Mouse (Mus musculus): ENCODE measurements around the gene Cd27.

Gene Cd27

DNA sequence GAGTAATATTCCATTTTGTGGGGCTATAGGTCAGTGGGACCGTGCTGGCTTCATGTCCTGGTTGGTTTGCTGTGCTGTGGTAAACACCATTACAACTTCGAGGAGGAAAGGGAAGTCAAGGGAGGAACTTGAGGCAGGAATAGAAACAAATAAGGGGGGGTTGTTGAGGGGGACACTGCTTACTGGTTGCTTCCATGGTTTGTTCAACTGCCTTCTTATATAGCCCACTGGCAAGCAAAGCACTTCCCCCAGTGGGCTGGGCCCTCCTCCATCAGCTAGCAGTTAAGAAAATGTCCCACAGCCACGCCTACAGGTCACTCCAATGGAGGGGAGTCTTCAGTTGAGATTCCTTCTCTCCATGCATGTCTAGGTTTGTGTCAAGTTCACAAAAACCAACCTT lies 15.5 kb upstream of the Cd27 start:
- no peak for DNase-seq (ENCODE audit: low read depth, low spot score)

DNA sequence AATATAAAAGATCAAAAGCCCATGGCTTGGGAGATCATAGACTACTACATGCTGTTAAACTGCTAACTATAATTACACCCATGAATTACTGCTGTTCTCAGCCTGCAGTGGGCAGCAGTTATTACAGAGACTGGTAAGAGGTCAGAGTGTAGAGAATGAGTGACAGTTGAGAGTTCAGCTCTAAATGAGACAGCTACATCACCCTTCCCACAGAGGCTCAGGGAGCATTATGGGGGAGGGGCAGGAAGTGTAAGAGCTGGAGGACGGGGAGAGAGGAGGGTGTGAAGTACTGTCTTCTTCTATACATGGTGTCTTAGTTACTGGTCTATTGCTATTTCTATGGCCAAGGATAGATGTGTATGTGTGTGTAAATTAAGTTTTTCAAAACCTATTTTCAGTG lies 7.7 kb upstream of the Cd27 start:
- DNase-seq (ENCODE audit: low read depth, low spot score), result no peak

- DNase-seq (ENCODE audit: low read depth, low spot score), result no peak
These were observed 4.8 kb upstream of the Cd27 start for GRCm38 (mm10) chr6:125241566-125241965.

DNA sequence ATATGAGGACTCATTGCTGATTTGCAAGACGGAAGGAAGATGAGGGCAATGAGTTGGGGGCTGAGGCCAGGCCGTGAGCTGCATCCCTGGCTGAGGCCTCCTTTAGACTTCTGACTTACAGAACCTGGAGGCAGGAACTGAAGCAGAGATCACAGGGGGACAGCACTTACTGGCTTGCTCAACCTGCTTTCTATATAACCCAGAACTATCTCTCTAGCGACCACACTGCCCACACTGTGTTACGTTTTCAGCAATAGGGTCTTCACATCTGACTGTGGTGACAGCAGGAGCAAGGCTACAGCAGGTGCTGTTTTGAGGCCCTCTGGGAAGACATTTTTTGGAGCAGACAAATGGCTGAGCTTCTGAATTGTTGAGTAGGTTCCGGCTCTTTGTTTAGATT lies 3.8 kb upstream of the Cd27 start:
- DNase-seq (ENCODE audit: low read depth, low spot score), result no peak

DNA sequence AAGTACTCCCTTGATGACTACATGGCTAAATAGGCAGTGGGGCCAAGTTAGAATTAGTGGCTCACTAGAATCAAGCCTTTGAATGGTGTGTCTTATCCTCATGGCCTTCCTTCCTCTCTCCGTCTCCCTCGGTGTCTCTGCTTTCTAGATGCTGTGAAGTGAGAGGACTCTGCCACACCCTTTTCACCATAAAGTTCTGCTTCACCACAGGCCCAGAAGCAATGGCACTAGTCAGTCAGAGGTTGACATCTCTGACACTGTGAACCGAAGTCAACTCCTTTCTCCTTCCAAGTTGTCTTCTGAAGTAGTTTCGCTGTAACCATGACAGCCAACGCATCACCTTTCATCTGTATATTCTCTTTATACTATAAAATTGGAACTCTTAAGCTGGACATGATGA lies 2.7 kb upstream of the Cd27 start:
- no peak for DNase-seq (ENCODE audit: low read depth, low spot score)

- DNase-seq (ENCODE audit: low read depth, low spot score), result no peak
These were observed 1.6 kb upstream of the Cd27 start for GRCm38 (mm10) chr6:125238396-125238795.

DNA sequence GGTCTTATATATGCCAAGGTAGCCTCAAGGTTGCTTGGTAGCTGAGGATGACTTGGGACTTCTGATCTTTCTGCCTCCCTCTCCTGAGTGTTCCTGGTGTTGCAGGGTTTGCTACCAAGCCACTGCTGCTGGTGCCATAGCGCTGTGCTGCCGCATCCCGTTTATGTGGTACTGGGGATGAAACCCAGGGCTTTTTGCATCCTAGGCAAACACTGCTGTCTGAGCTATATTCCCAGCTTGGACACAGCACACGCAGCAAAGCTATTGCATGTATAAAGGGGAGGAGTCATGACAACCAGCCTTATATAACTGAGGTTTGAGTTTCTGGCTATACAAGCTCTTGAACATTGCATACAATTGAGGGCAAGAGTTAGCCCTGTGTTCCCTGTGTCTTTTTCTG lies 611 bp upstream of the Cd27 start:
- no peak for DNase-seq (ENCODE audit: low read depth, low spot score)

GRCm38 (mm10) chr6:125236341-125236740 lies 469 bp downstream of the Cd27 start:
- DNase-seq (ENCODE audit: low read depth, low spot score), result no peak

GRCm38 (mm10) chr6:125234520-125234828 lies 2.3 kb downstream of the Cd27 start:
- DNase-seq (ENCODE audit: low read depth, low spot score), result no peak

DNA sequence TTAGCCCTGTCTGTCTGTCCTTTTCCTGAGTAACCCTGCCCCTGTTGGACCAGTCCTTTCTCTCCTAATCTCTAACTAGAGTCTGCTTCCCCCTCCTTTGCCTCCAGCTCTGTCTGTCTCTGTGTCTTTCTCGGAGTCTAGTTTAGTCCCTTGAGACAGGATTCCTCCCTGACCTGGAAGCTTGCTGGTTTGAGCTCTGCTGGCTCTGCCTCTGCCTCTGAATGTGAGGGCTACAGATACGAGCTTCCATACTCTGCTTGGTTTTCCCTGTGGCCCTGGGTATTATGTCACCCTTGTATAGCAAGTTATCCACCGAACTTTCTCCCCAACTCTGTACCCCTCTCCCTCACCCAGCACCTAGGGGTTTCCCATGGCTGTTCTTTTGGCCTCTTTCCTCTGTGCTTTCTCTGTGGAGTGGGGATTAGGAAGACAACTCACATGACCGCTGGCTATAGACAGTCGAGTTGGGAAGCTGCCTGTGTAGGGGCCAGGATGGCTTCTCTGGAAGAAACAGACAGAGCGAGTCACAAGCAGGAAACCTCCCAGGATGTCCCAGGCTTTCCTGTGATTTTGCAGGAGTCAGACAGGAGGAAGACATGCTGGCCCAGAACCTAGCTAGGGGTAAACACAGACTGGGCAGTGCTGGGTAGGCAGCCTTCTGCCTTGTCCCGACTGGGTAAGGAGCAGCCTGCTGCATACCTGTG lies 2.8 kb downstream of the Cd27 start:
- DNase-seq (ENCODE audit: low read depth, low spot score), result no peak

DNA sequence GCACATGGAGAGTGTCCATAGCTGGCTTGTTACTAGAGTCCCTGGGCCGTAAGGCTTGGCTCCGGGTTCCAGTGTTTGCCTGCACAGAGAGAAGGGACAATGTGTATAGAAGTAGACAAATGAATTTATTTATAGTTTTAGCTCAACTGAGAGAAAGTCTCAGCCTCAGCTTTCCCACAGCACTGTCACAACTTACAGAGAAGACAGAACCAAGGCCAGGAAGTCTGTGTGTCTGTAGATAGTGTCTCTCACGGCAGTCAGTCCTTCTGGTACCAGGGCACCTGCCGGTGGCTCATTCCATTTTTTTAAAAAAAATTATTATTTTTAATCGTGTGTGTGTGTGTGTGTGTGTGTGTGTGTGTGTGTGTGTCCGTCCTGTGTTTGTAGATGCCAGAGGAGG lies 4.3 kb downstream of the Cd27 start:
- DNase-seq (ENCODE audit: low read depth, low spot score), result no peak

- no peak for DNase-seq (ENCODE audit: low read depth, low spot score)
These were observed 4.8 kb downstream of the Cd27 start for GRCm38 (mm10) chr6:125232045-125232437.

- peak; percentile 58 for DNase-seq (ENCODE audit: low read depth, low spot score)
These were observed 5.4 kb downstream of the Cd27 start, which contains the start of gene Tapbpl for GRCm38 (mm10) chr6:125231117-125232044. Gene Tapbpl (minus strand): TSS chr6:125231860.

- no peak for DNase-seq (ENCODE audit: low read depth, low spot score)
These were observed 6.2 kb downstream of the Cd27 start for GRCm38 (mm10) chr6:125230571-125230970.

GRCm38 (mm10) chr6:125225518-125226115 lies 11.2 kb downstream of the Cd27 start:
- DNase-seq (ENCODE audit: low read depth, low spot score), result peak; percentile 40

DNA sequence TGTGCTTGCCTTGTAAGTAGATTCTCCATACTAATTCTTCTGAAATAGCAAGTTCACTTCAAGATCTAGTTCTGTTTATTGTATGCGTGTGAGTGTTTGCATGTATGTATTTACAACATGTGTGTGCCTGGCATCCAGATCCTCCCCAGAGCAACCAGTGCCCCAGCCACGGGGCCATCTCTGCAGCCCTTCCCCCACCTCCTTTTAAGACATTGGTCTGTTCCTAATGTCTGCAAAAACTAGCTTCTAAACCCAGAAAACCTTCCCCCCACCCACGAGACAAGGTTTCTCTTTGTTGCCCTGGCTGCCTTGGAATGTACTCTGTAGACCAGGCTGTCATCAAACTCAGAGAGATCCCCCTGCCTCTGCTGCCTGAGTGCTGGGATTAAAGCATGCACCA lies 14.2 kb downstream of the Cd27 start:
- DNase-seq (ENCODE audit: low read depth, low spot score), result no peak

- DNase-seq (ENCODE audit: low read depth, low spot score), result no peak
These were observed 14.7 kb downstream of the Cd27 start for GRCm38 (mm10) chr6:125222146-125222545.

- DNase-seq (ENCODE audit: low read depth, low spot score), result no peak
These were observed 15.6 kb downstream of the Cd27 start for GRCm38 (mm10) chr6:125221115-125221745.

- peak; percentile 81 for DNase-seq (ENCODE audit: low read depth, low spot score)
These were observed 17.8 kb downstream of the Cd27 start for GRCm38 (mm10) chr6:125218963-125219362.

- DNase-seq (ENCODE audit: low read depth, low spot score), result no peak
These were observed 18.9 kb downstream of the Cd27 start for GRCm38 (mm10) chr6:125217899-125218298.

- no peak for DNase-seq (ENCODE audit: low read depth, low spot score)
These were observed 19.9 kb downstream of the Cd27 start for GRCm38 (mm10) chr6:125216898-125217297.
